Mouse (Mus musculus): ENCODE results near the gene Kat2a. TPM values are rescaled to one million over a fixed set of nuclear protein-coding genes. Genes with fewer than 3 reads are reported as not detected.

The Kat2a gene
- polyA plus RNA-seq, 1 experiment from 2014 or later: 57.2 TPM

DNA sequence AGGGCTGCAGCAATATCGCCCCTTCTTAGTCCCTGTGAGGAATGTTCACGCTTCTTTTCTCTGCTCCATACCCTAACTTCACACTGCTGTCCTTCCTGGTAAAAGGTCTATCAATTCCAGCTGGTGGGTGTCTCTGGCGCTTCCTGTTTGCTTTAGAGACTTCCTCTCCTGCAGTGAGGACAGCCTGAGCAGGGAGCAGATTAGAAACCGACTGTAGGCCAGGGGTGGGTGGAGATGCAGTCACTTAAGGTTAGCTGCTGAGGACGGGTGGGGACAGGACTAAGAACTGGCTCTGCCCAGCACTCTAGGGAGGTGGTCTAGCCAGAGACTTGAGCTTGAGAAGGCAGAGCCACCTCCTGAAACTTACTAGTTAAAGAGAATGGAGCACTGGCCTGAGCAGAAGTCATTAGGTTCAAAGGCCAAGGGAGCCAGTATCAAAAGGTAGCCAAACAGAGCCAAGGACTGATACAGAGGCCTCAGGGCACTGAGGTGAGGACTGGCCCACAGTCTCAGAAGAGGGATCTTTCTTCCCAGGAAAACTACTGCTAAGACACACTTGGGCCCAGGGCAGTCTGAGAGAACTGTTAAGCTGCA, 12.8 kb upstream of the Kat2a start:
- no peak for ATAC-seq (ENCODE audit: low FRiP score)
- no peak overlapping the region for H3K9ac ChIP-seq (ENCODE audit: low read length)
- H3K4me2 ChIP-seq: no peak overlapping the region
- DNase-seq (ENCODE audit: low spot score, missing footprints): no peak
- no peak overlapping the region for H3K4me3 ChIP-seq (ENCODE audit: low read depth, low read length)
- 54% methylated on average over 5 of the region's 5 CpGs for WGBS
- H3K4me1 ChIP-seq (ENCODE audit: control insufficient read depth, insufficient read depth, low read length): peaks cover 4% of the 10 kb centered on the region; the same call in 1 of the 2 replicates
- no peaks in the 10 kb centered on the region for H3K9me3 ChIP-seq (ENCODE audit: control insufficient read depth, low read length)
- H3K27ac ChIP-seq (ENCODE audit: low read depth, low read length): no peak overlapping the region
- no peaks in the 10 kb centered on the region for H3K27me3 ChIP-seq (ENCODE audit: control insufficient read depth, insufficient read depth, low read length)
- H3K36me3 ChIP-seq (ENCODE audit: control insufficient read depth, insufficient read depth, low read length): no peaks in the 10 kb centered on the region

DNA sequence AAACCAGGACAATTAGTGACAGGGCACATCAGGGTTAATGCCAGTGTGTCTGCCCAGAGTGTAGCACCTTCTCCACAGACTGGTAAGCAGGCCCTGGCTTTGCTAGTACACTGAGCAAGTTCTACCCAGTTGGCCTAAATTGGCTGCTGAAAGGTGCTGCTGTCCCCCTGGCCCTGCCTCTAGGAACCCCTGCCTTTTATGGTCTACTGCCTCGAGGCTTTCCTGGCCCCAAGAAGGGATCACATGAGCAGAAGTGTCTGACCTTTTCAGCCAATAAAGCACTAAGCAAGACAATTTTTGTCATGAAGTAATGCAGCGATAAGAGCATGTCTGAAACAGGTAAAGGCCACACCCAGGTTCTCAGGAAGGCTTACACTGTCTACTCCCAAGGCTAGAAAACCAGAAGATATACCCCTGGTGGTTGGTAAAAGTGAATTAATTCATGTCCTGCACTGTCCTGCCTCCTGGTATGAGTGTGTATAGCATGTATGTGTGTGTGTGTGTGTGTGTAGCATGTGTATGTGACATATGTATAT, 10.3 kb upstream of the Kat2a start:
- no peak for DNase-seq (ENCODE audit: low spot score, missing footprints)
- no peak overlapping the region for H3K9ac ChIP-seq (ENCODE audit: low read length)
- no peak overlapping the region for H3K4me3 ChIP-seq (ENCODE audit: low read depth, low read length)
- ATAC-seq (ENCODE audit: low FRiP score): no peak
- no peaks in the 10 kb centered on the region for H3K27me3 ChIP-seq (ENCODE audit: control insufficient read depth, insufficient read depth, low read length)
- no peak overlapping the region for H3K4me2 ChIP-seq
- H3K36me3 ChIP-seq (ENCODE audit: control insufficient read depth, insufficient read depth, low read length): peaks cover 5% of the 10 kb centered on the region; the same call in 1 of the 2 replicates
- H3K4me1 ChIP-seq (ENCODE audit: control insufficient read depth, insufficient read depth, low read length): peaks cover 4% of the 10 kb centered on the region; the same call in 1 of the 2 replicates
- WGBS: 69% methylated on average over 2 of the region's 2 CpGs
- no peak overlapping the region for H3K27ac ChIP-seq (ENCODE audit: low read depth, low read length)
- no peaks in the 10 kb centered on the region for H3K9me3 ChIP-seq (ENCODE audit: control insufficient read depth, low read length)

DNA sequence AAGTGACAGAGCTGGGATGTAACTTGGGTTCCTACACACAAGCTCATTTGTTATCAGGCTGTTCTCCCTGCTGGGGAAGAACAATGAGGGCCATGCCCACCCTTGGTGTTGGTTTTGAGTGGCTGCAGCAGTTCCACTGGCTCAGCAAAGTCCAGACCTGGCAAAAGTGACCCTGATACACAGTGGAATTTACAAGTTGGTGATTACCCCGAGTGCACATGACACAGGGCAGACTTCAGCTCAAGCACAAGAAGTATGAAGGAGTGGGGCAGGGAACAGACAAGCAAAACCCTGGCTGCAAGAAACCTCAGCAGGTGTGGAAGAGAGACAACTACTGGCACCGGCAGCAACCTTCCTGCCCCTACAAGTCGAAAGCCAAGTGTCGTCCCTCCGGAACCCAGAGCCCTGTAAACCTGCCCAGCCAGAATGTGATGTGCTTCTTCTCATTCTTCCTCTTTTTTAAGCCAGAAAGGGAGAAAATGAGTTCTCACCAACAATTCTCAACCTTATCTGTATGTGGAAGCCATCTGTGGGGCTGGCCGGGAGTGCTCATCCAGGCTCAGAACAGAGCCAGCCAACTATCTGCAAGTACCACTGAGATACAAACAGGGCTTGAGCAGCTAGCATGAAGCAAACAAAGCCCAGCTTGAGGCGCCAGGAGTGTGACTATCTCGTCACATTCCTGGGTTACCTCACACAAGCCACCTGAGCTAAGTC, 9.7 kb upstream of the Kat2a start:
- 0 out of 2 replicates have a peak overlapping the region, but pooled peaks have one; percentile 5 for H3K9ac ChIP-seq (ENCODE audit: low read length)
- DNase-seq (ENCODE audit: low spot score, missing footprints): no peak
- peaks cover 4% of the 10 kb centered on the region; the same call in 1 of the 2 replicates for H3K4me1 ChIP-seq (ENCODE audit: control insufficient read depth, insufficient read depth, low read length)
- H3K27me3 ChIP-seq (ENCODE audit: control insufficient read depth, insufficient read depth, low read length): no peaks in the 10 kb centered on the region
- H3K4me2 ChIP-seq: no peak overlapping the region
- 71% methylated on average over 8 of the region's 8 CpGs for WGBS
- no peak overlapping the region for H3K27ac ChIP-seq (ENCODE audit: low read depth, low read length)
- peaks cover 10% of the 10 kb centered on the region; the same call in 1 of the 2 replicates for H3K36me3 ChIP-seq (ENCODE audit: control insufficient read depth, insufficient read depth, low read length)
- H3K4me3 ChIP-seq (ENCODE audit: low read depth, low read length): no peak overlapping the region
- ATAC-seq (ENCODE audit: low FRiP score): no peak
- no peaks in the 10 kb centered on the region for H3K9me3 ChIP-seq (ENCODE audit: control insufficient read depth, low read length)

DNA sequence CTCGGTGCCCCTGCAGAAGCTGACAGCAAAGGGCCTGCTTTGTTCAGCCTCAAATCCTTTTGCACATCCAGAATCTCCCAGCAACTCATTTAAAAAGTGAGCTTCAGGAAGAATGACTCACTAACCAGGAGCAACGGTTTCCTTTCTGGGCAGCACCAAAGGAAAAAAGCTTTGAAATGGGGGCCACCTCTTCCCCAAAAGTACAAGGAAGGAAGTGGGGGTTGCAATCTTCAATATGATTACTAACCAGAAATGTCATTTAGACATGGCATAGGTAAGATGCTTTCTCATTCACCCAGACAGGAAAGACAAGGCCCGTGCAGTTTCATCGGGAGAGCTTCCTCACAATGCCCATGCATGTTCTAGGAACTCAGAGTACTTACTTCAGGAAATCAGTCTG, 9.0 kb upstream of the Kat2a start:
- H3K27ac ChIP-seq (ENCODE audit: low read depth, low read length): no peak overlapping the region
- ATAC-seq (ENCODE audit: low FRiP score) (no peak), DNase-seq (ENCODE audit: low spot score, missing footprints) (no peak)
- WGBS: 63% methylated on average over 4 of the region's 4 CpGs
- peaks cover 11% of the 10 kb centered on the region; the same call in 1 of the 2 replicates for H3K36me3 ChIP-seq (ENCODE audit: control insufficient read depth, insufficient read depth, low read length)
- H3K4me2 ChIP-seq: no peak overlapping the region
- H3K9ac ChIP-seq (ENCODE audit: low read length): no peak overlapping the region
- H3K27me3 ChIP-seq (ENCODE audit: control insufficient read depth, insufficient read depth, low read length): no peaks in the 10 kb centered on the region
- peaks cover 4% of the 10 kb centered on the region; the same call in 1 of the 2 replicates for H3K4me1 ChIP-seq (ENCODE audit: control insufficient read depth, insufficient read depth, low read length)
- H3K4me3 ChIP-seq (ENCODE audit: low read depth, low read length): no peak overlapping the region
- H3K9me3 ChIP-seq (ENCODE audit: control insufficient read depth, low read length): no peaks in the 10 kb centered on the region

DNA sequence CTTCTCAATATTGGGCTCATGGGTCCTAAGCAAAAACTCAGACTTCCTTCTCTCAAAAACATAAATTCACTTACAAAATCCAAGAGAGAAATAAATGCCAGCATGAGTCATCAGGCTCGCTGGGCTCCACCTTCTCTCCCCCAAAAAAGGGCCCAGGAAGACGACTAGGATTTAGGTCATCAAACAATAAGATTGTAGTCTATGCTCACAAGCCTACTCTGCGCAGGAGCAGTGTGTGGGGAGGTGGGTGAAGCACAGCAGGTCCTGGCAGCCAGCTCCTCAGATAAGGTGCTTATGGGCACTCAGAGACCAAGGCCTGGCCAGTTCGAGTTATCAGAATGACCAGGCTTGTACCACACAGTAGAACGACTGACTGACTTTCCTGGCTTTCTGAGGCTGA, 8.1 kb upstream of the Kat2a start:
- H3K36me3 ChIP-seq (ENCODE audit: control insufficient read depth, insufficient read depth, low read length): peaks cover 15% of the 10 kb centered on the region; the same call in 1 of the 2 replicates
- no peak overlapping the region for H3K9ac ChIP-seq (ENCODE audit: low read length)
- H3K4me1 ChIP-seq (ENCODE audit: control insufficient read depth, insufficient read depth, low read length): peaks cover 4% of the 10 kb centered on the region; the same call in 1 of the 2 replicates
- H3K27me3 ChIP-seq (ENCODE audit: control insufficient read depth, insufficient read depth, low read length): no peaks in the 10 kb centered on the region
- H3K4me3 ChIP-seq (ENCODE audit: low read depth, low read length): no peak overlapping the region
- H3K27ac ChIP-seq (ENCODE audit: low read depth, low read length): no peak overlapping the region
- 76% methylated on average over 5 of the region's 5 CpGs for WGBS
- no peak for ATAC-seq (ENCODE audit: low FRiP score)
- no peak for DNase-seq (ENCODE audit: low spot score, missing footprints)
- no peak overlapping the region for H3K4me2 ChIP-seq
- H3K9me3 ChIP-seq (ENCODE audit: control insufficient read depth, low read length): no peaks in the 10 kb centered on the region

DNA sequence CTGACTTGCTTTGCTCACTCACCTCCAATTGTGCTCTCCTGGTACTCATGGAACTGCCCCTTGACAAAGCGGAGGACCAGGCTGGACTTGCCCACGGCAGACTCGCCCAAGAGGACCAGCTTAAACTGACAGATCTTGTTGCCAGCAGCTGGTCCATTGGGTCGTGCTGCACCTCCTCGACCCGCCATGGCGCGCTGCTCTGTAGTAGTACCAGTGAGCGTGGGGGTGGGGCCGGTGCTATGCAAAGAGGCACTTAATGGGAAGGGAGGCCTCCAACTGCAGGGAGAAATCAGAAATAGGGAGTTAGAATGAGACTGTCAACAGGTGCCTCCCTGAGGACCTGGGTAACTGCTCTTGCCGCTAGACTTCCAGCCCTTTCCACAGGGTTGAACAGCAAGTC, 7.6 kb upstream of the Kat2a start:
- Histone ChIP-seq H3K9me3 (ENCODE audit: control insufficient read depth, low read length) (no peaks in the 10 kb centered on the region), H3K27ac (ENCODE audit: low read depth, low read length) (no peak overlapping the region), H3K4me1 (ENCODE audit: control insufficient read depth, insufficient read depth, low read length) (peaks cover 4% of the 10 kb centered on the region; the same call in 1 of the 2 replicates), H3K36me3 (ENCODE audit: control insufficient read depth, insufficient read depth, low read length) (peaks cover 15% of the 10 kb centered on the region; the same call in 1 of the 2 replicates), H3K4me2 (no peak overlapping the region), H3K4me3 (ENCODE audit: low read depth, low read length) (no peak overlapping the region), H3K9ac (ENCODE audit: low read length) (no peak overlapping the region), H3K27me3 (ENCODE audit: control insufficient read depth, insufficient read depth, low read length) (no peaks in the 10 kb centered on the region)
- no peak for DNase-seq (ENCODE audit: low spot score, missing footprints)
- 89% methylated on average over 11 of the region's 11 CpGs for WGBS
- no peak for ATAC-seq (ENCODE audit: low FRiP score)

DNA sequence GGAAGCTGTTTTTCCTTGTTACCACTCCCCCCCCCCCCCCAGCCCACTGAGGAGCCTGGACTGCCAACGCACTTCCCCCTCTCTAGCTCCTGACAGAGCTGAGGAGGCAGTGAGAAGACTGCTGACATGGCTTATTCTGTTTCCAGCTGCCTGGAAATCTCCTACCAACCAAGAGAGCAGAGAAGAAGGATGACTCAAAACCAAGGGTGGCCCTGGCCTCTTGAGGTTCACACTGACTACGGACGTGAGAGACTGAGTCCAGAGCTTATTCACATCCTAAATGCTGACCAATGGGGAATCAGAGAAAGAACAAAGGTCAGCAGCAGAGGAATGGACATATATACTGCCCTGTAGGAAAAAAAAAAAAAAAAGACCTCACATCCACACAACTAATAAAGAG, 7.0 kb upstream of the Kat2a start:
- Histone ChIP-seq H3K4me3 (ENCODE audit: low read depth, low read length) (no peak overlapping the region), H3K36me3 (ENCODE audit: control insufficient read depth, insufficient read depth, low read length) (peaks cover 15% of the 10 kb centered on the region; the same call in 1 of the 2 replicates)

DNA sequence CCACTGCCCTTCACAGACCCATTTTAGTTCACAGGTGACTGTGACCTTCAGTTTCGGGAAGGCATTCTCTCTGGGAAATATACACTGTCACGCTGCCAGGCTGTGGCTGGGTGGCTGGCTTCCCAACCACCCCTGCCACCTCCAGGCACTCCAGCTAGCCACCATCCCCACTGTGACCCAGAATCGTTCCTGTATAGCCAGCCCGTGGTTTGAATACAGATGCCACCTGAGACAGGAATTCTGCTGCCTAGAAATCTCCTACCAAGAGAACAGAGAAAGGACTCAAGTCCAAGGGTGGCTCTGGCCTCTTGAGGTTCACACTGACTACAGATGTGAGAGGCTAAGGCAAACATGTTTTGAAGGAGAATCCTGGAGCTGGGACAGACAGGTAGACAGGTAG, 6.6 kb upstream of the Kat2a start:
- Histone ChIP-seq H3K27me3 (ENCODE audit: control insufficient read depth, insufficient read depth, low read length) (no peaks in the 10 kb centered on the region), H3K9me3 (ENCODE audit: control insufficient read depth, low read length) (no peaks in the 10 kb centered on the region), H3K27ac (ENCODE audit: low read depth, low read length) (no peak overlapping the region), H3K4me1 (ENCODE audit: control insufficient read depth, insufficient read depth, low read length) (peaks cover 8% of the 10 kb centered on the region), H3K4me3 (ENCODE audit: low read depth, low read length) (no peak overlapping the region), H3K4me2 (no peak overlapping the region), H3K9ac (ENCODE audit: low read length) (no peak overlapping the region), H3K36me3 (ENCODE audit: control insufficient read depth, insufficient read depth, low read length) (peaks cover 15% of the 10 kb centered on the region; the same call in 1 of the 2 replicates)
- ATAC-seq (ENCODE audit: low FRiP score) (no peak), DNase-seq (ENCODE audit: low spot score, missing footprints) (no peak)
- WGBS: 97% methylated on average over 4 of the region's 4 CpGs

More for the DNA sequence above, 7.0 kb upstream of the Kat2a start:
- no peak overlapping the region for H3K27ac ChIP-seq (ENCODE audit: low read depth, low read length)
- H3K9me3 ChIP-seq (ENCODE audit: control insufficient read depth, low read length): no peaks in the 10 kb centered on the region
- H3K4me1 ChIP-seq (ENCODE audit: control insufficient read depth, insufficient read depth, low read length): peaks cover 4% of the 10 kb centered on the region
- no peak overlapping the region for H3K9ac ChIP-seq (ENCODE audit: low read length)
- ATAC-seq (ENCODE audit: low FRiP score) (no peak), DNase-seq (ENCODE audit: low spot score, missing footprints) (no peak)
- WGBS: 90% methylated on average over 3 of the region's 3 CpGs
- no peak overlapping the region for H3K4me2 ChIP-seq
- H3K27me3 ChIP-seq (ENCODE audit: control insufficient read depth, insufficient read depth, low read length): no peaks in the 10 kb centered on the region

DNA sequence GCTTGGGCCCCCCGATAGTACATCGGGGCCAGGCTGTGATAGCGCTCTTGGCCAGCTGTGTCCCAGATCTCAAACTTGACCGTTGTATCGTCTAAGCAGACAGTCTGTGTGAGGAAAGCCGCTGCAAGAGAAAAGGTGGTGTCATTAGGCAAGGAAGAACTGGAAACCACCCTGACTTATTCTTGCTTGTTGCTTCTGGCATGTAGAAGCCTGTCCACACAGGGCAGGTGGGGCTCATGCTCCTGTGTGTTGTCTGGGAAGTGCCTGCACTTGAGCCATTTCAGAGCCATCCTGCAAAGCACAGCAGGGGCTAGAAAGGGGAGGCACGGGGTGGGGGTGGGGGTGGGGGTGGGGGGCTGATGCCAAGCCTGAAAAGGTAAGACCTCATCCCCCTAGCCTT, 6.2 kb upstream of the Kat2a start:
- no peak overlapping the region for H3K27ac ChIP-seq (ENCODE audit: low read depth, low read length)
- peaks cover 15% of the 10 kb centered on the region; the same call in 1 of the 2 replicates for H3K36me3 ChIP-seq (ENCODE audit: control insufficient read depth, insufficient read depth, low read length)
- 93% methylated on average over 7 of the region's 7 CpGs for WGBS

More for the DNA sequence above, 6.2 kb upstream of the Kat2a start:
- Histone ChIP-seq H3K9ac (ENCODE audit: low read length) (no peak overlapping the region), H3K4me2 (no peak overlapping the region), H3K9me3 (ENCODE audit: control insufficient read depth, low read length) (no peaks in the 10 kb centered on the region), H3K4me3 (ENCODE audit: low read depth, low read length) (no peak overlapping the region), H3K27me3 (ENCODE audit: control insufficient read depth, insufficient read depth, low read length) (no peaks in the 10 kb centered on the region), H3K4me1 (ENCODE audit: control insufficient read depth, insufficient read depth, low read length) (peaks cover 12% of the 10 kb centered on the region)
- no peak for DNase-seq (ENCODE audit: low spot score, missing footprints)
- ATAC-seq (ENCODE audit: low FRiP score): no peak

Data from midbrain, embryonic 11.5 days (tissue).